Mouse (Mus musculus): ENCODE results near the gene Syt1. TPM values are rescaled to one million over a fixed set of nuclear protein-coding genes. Genes with fewer than 3 reads are reported as not detected.
A peak's percentile ranks its signal among the peaks of the same experiment; 100 is the strongest.

The Syt1 gene
- polyA plus RNA-seq, 1 experiment from 2014 or later = 116 TPM

DNA sequence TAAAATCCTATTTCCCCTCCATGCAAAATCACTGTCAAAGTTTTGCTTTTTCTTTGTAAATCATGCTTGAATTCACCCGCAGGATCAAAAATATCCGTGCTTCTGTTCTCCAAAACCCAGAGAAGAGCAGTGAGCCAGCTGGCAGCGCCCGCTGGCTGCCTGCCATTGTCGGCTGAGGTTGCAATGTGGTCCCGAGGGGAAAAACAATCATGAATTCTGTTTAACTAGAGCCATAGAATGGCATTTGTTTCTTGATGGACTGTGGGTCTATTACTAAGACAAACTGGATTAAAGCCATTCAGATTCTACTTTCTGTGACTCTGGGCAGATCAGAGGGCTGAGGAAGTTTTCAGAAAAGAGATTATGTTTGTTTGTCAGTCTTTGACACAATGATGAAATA lies 31.1 kb downstream of the Syt1 start:
- Histone ChIP-seq H3K4me2 (replicated peaks) (no peak overlapping the region; the same call in 1 of the 2 replicates), H3K27ac (peak overlapping the region; percentile 2; the same call in 1 of the 2 replicates), H3K4me1 (replicated peaks; ENCODE audit: control insufficient read depth, insufficient read depth, low read length) (peaks cover 7% of the 10 kb centered on the region), H3K27me3 (ENCODE audit: control insufficient read depth, insufficient read depth, low read length) (no peaks in the 10 kb centered on the region), H3K36me3 (replicated peaks; ENCODE audit: control insufficient read depth, insufficient read depth) (no peaks in the 10 kb centered on the region), H3K9me3 (ENCODE audit: control insufficient read depth, low read length) (no peaks in the 10 kb centered on the region), H3K4me3 (replicated peaks; ENCODE audit: low read length) (no peak overlapping the region), H3K9ac (no peak overlapping the region)
- ATAC-seq (ENCODE audit: low FRiP score) (peak; percentile 84), DNase-seq (ENCODE audit: low spot score) (peak; percentile 86)
- WGBS = 27% methylated on average over 6 of the region's 6 CpGs

GRCm38 (mm10) chr10:108954952-108955351 lies 55.8 kb downstream of the Syt1 start:
- DNase-seq (ENCODE audit: low spot score) (no peak), ATAC-seq (ENCODE audit: low FRiP score) (no peak)
- Histone ChIP-seq H3K36me3 (replicated peaks; ENCODE audit: control insufficient read depth, insufficient read depth) (no peaks in the 10 kb centered on the region), H3K27ac (no peak overlapping the region), H3K4me2 (replicated peaks) (no peak overlapping the region), H3K27me3 (ENCODE audit: control insufficient read depth, insufficient read depth, low read length) (no peaks in the 10 kb centered on the region), H3K9me3 (ENCODE audit: control insufficient read depth, low read length) (no peaks in the 10 kb centered on the region), H3K4me1 (replicated peaks; ENCODE audit: control insufficient read depth, insufficient read depth, low read length) (no peaks in the 10 kb centered on the region), H3K9ac (no peak overlapping the region), H3K4me3 (replicated peaks; ENCODE audit: low read length) (no peak overlapping the region)
- 90% methylated on average over 5 of the region's 5 CpGs for WGBS

- H3K27ac ChIP-seq = no peak overlapping the region
- ATAC-seq (ENCODE audit: low FRiP score) = no peak
- no peaks in the 10 kb centered on the region for H3K27me3 ChIP-seq (ENCODE audit: control insufficient read depth, insufficient read depth, low read length)
- H3K9me3 ChIP-seq (ENCODE audit: control insufficient read depth, low read length) = no peaks in the 10 kb centered on the region
- no peaks in the 10 kb centered on the region for H3K36me3 ChIP-seq (replicated peaks; ENCODE audit: control insufficient read depth, insufficient read depth)
- no peak overlapping the region for H3K4me3 ChIP-seq (replicated peaks; ENCODE audit: low read length)
- DNase-seq (ENCODE audit: low spot score) = no peak
- no peak overlapping the region for H3K4me2 ChIP-seq (replicated peaks)
- 82% methylated on average over 8 of the region's 8 CpGs for WGBS
- no peak overlapping the region for H3K9ac ChIP-seq
- no peaks in the 10 kb centered on the region for H3K4me1 ChIP-seq (replicated peaks; ENCODE audit: control insufficient read depth, insufficient read depth, low read length)
Measured at GRCm38 (mm10) chr10:108952182-108952581, 58.6 kb downstream of the Syt1 start.

DNA sequence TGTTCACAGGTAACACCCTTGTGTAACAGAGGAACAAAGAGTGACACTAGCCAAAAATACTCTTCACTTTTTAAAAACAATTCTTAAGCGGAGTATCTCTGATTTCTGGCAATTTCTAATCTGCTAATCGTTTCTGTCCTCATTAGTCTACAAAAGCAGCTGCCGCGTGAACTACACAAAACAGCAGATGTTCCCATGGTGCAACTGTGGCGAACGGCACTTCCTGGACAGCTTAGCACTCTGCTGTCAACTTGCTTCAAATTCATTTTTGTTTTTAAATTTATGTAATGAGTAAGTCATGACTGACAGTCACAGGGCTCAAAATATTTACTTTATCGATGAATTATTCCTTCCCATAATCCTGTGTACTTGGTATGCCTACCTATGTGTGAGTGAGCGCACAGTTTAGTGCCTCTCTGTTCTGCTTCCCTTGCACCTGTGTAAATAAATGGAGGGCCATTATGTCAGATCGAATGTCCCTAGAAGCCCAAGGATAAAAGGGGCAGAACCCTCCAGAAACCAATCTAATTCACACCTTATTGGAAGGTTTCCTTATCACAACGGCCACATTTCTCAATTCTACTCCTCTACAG lies 73.8 kb downstream of the Syt1 start:
- H3K27ac ChIP-seq = no peak overlapping the region
- no peak overlapping the region for H3K4me3 ChIP-seq (replicated peaks; ENCODE audit: low read length)
- no peaks in the 10 kb centered on the region for H3K36me3 ChIP-seq (replicated peaks; ENCODE audit: control insufficient read depth, insufficient read depth)
- H3K4me1 ChIP-seq (replicated peaks; ENCODE audit: control insufficient read depth, insufficient read depth, low read length) = no peaks in the 10 kb centered on the region
- no peak overlapping the region for H3K4me2 ChIP-seq (replicated peaks)
- DNase-seq (ENCODE audit: low spot score) = no peak
- H3K9ac ChIP-seq = no peak overlapping the region
- 78% methylated on average over 10 of the region's 10 CpGs for WGBS
- ATAC-seq (ENCODE audit: low FRiP score) = no peak
- no peaks in the 10 kb centered on the region for H3K27me3 ChIP-seq (ENCODE audit: control insufficient read depth, insufficient read depth, low read length)
- no peaks in the 10 kb centered on the region for H3K9me3 ChIP-seq (ENCODE audit: control insufficient read depth, low read length)

DNA sequence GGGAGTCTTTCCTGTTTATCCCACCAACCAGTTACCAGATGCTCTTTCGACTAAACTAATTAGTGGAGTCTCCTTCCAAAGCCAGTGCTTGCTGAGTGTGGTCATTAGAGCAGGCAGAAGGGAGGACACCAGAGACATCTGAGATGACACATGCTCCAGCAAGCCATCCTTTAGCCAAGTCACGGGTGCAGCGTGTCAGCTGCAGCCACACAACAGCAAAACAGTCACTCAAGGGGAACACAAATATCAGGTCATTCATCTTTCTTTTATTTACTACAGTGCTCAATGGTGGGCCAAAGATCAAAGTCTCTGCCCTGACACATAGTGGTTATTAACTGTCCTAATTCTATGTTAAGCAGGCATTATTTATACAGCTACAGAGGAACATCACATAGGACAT lies 80.5 kb downstream of the Syt1 start:
- no peaks in the 10 kb centered on the region for H3K4me1 ChIP-seq (replicated peaks; ENCODE audit: control insufficient read depth, insufficient read depth, low read length)
- no peak overlapping the region for H3K27ac ChIP-seq
- H3K4me2 ChIP-seq (replicated peaks) = no peak overlapping the region
- WGBS = 59% methylated on average over 3 of the region's 3 CpGs
- H3K4me3 ChIP-seq (replicated peaks; ENCODE audit: low read length) = no peak overlapping the region
- ATAC-seq (ENCODE audit: low FRiP score) (no peak), DNase-seq (ENCODE audit: low spot score) (no peak)
- H3K9ac ChIP-seq = no peak overlapping the region
- H3K36me3 ChIP-seq (replicated peaks; ENCODE audit: control insufficient read depth, insufficient read depth) = no peaks in the 10 kb centered on the region
- H3K9me3 ChIP-seq (ENCODE audit: control insufficient read depth, low read length) = no peaks in the 10 kb centered on the region
- no peaks in the 10 kb centered on the region for H3K27me3 ChIP-seq (ENCODE audit: control insufficient read depth, insufficient read depth, low read length)

DNA sequence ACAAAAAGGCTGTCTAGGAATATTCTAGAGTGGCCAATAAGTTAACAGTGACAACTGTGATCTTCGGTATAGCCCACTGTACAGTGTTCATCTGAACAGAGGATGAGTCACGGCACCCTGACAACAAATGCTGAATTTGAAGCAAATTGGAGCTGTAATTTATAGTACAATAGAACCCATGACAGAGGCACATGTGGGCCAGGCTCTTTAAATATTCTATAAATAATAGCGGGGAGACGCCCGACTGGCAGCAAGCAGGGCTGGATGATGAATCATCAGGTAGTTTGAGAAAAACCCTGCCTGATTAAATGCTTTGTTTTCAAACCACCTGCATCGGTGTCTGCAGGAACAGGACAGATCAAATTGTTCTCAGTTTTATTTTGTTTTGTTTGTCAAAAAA lies 81.1 kb downstream of the Syt1 start:
- Histone ChIP-seq H3K36me3 (replicated peaks; ENCODE audit: control insufficient read depth, insufficient read depth) (no peaks in the 10 kb centered on the region), H3K4me2 (replicated peaks) (no peak overlapping the region), H3K27me3 (ENCODE audit: control insufficient read depth, insufficient read depth, low read length) (no peaks in the 10 kb centered on the region), H3K4me1 (replicated peaks; ENCODE audit: control insufficient read depth, insufficient read depth, low read length) (no peaks in the 10 kb centered on the region), H3K9me3 (ENCODE audit: control insufficient read depth, low read length) (no peaks in the 10 kb centered on the region), H3K9ac (no peak overlapping the region), H3K27ac (no peak overlapping the region), H3K4me3 (replicated peaks; ENCODE audit: low read length) (no peak overlapping the region)
- ATAC-seq (ENCODE audit: low FRiP score) = no peak
- DNase-seq (ENCODE audit: low spot score) = no peak
- WGBS = 75% methylated on average over 6 of the region's 6 CpGs

DNA sequence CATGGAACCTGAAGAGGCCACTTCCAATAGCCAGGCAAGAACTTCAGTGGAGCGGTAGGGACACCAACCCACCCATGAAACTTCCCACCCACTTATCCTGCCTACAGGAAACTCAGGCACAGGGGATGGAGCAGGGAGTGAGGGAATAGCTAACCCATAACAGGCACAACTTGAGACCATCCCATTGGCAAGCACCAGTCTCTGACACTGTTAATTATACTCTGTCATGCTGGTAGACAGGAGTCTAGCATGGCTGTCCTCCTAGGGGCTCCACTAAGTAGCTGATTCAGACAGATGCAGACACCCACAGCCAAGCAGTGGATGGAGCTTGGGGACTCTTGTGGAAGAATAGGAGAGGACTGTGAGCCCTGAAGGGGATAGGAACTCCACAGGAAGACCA lies 105.5 kb downstream of the Syt1 start:
- no peaks in the 10 kb centered on the region for H3K27me3 ChIP-seq (ENCODE audit: control insufficient read depth, insufficient read depth, low read length)
- no peaks in the 10 kb centered on the region for H3K4me1 ChIP-seq (replicated peaks; ENCODE audit: control insufficient read depth, insufficient read depth, low read length)
- no peak overlapping the region for H3K4me2 ChIP-seq (replicated peaks)
- no peak for DNase-seq (ENCODE audit: low spot score)
- no peak overlapping the region for H3K9ac ChIP-seq
- ATAC-seq (ENCODE audit: low FRiP score) = no peak
- 100% methylated on average over 1 of the region's 1 CpGs for WGBS
- no peaks in the 10 kb centered on the region for H3K9me3 ChIP-seq (ENCODE audit: control insufficient read depth, low read length)
- no peak overlapping the region for H3K4me3 ChIP-seq (replicated peaks; ENCODE audit: low read length)
- H3K36me3 ChIP-seq (replicated peaks; ENCODE audit: control insufficient read depth, insufficient read depth) = peaks cover 12% of the 10 kb centered on the region; the same call in 1 of the 2 replicates
- no peak overlapping the region for H3K27ac ChIP-seq

DNA sequence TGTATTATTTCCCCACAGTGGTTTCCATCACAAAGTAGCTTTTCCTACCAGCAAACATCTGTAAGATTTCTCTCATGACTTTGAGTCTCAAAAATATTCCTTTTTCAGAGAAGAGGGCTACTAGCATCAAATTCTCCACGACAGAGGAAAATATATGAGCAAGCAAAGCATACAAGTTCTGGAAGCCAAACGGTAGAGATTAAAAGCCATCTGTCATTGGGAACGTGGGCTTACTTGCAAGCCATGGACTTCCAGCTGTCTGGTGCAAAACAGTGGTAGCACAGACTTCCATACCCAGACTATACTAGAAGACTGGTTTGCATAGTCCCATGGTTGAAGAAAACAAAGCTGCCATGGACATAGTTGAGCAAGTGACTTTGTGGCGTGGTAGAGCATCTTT lies 106.4 kb downstream of the Syt1 start:
- H3K27ac ChIP-seq = no peak overlapping the region
- H3K4me3 ChIP-seq (replicated peaks; ENCODE audit: low read length) = no peak overlapping the region
- H3K9ac ChIP-seq = no peak overlapping the region
- DNase-seq (ENCODE audit: low spot score) = no peak
- no peaks in the 10 kb centered on the region for H3K4me1 ChIP-seq (replicated peaks; ENCODE audit: control insufficient read depth, insufficient read depth, low read length)
- H3K27me3 ChIP-seq (ENCODE audit: control insufficient read depth, insufficient read depth, low read length) = no peaks in the 10 kb centered on the region
- peaks cover 12% of the 10 kb centered on the region; the same call in 1 of the 2 replicates for H3K36me3 ChIP-seq (replicated peaks; ENCODE audit: control insufficient read depth, insufficient read depth)
- H3K4me2 ChIP-seq (replicated peaks) = no peak overlapping the region
- H3K9me3 ChIP-seq (ENCODE audit: control insufficient read depth, low read length) = no peaks in the 10 kb centered on the region
- WGBS = 81% methylated on average over 4 of the region's 4 CpGs
- ATAC-seq (ENCODE audit: low FRiP score) = no peak

- Histone ChIP-seq H3K4me1 (replicated peaks; ENCODE audit: control insufficient read depth, insufficient read depth, low read length) (no peaks in the 10 kb centered on the region), H3K4me3 (replicated peaks; ENCODE audit: low read length) (no peak overlapping the region), H3K36me3 (replicated peaks; ENCODE audit: control insufficient read depth, insufficient read depth) (peaks cover 6% of the 10 kb centered on the region; the same call in 1 of the 2 replicates), H3K9ac (no peak overlapping the region), H3K27ac (no peak overlapping the region), H3K27me3 (ENCODE audit: control insufficient read depth, insufficient read depth, low read length) (no peaks in the 10 kb centered on the region), H3K9me3 (ENCODE audit: control insufficient read depth, low read length) (no peaks in the 10 kb centered on the region), H3K4me2 (replicated peaks) (no peak overlapping the region)
- ATAC-seq (ENCODE audit: low FRiP score) = no peak
- 89% methylated on average over 5 of the region's 5 CpGs for WGBS
- no peak for DNase-seq (ENCODE audit: low spot score)
Measured at GRCm38 (mm10) chr10:108896529-108896928, 114.3 kb downstream of the Syt1 start.

GRCm38 (mm10) chr10:108893288-108893687 lies 117.5 kb downstream of the Syt1 start:
- no peak overlapping the region for H3K4me2 ChIP-seq (replicated peaks)
- no peaks in the 10 kb centered on the region for H3K36me3 ChIP-seq (replicated peaks; ENCODE audit: control insufficient read depth, insufficient read depth)
- H3K9me3 ChIP-seq (ENCODE audit: control insufficient read depth, low read length) = no peaks in the 10 kb centered on the region
- DNase-seq (ENCODE audit: low spot score) = no peak
- ATAC-seq (ENCODE audit: low FRiP score) = no peak
- no peak overlapping the region for H3K27ac ChIP-seq
- no peak overlapping the region for H3K9ac ChIP-seq
- H3K4me1 ChIP-seq (replicated peaks; ENCODE audit: control insufficient read depth, insufficient read depth, low read length) = no peaks in the 10 kb centered on the region
- 94% methylated on average over 6 of the region's 6 CpGs for WGBS
- H3K27me3 ChIP-seq (ENCODE audit: control insufficient read depth, insufficient read depth, low read length) = no peaks in the 10 kb centered on the region
- H3K4me3 ChIP-seq (replicated peaks; ENCODE audit: low read length) = no peak overlapping the region

Measured in hindbrain, embryonic 14.5 days (tissue).